Mouse (Mus musculus) CH12.LX (cell line): ENCODE results near the gene Creg2. TPM values are rescaled to one million over a fixed set of nuclear protein-coding genes. Genes with fewer than 3 reads are reported as not detected.
A peak's percentile ranks its signal among the peaks of the same experiment; 100 is the strongest.

Experiments used
- DNase-seq: peaks from one replicate; pipeline ENCODE4 v3.0.0-alpha.2; 2013; ENCODE audit errors: extremely low read depth
- H3K27ac ChIP-seq: 2 replicates; pipeline ENCODE4 v1.5.1; 2012; ENCODE audit warnings: low read depth, mild to moderate bottlenecking, control low read depth, moderate library complexity; ENCODE audit not compliant: insufficient read depth
- H3K27me3 ChIP-seq: replicated peaks from 2 replicates; pipeline ENCODE3; 2012; ENCODE audit warnings: inconsistent platforms
- H3K36me3 ChIP-seq, 2 experiments: replicated peaks in 1 of 2; 2 replicates each; pipeline versions ENCODE3 to v1.6.1; 2012; ENCODE audit warnings: inconsistent platforms in 1 of 2, low read length in 1 of 2, mild to moderate bottlenecking in 1 of 2, mixed read lengths in 1 of 2, moderate library complexity in 1 of 2; ENCODE audit not compliant: control insufficient read depth in 1 of 2, insufficient read depth in 1 of 2
- H3K4me1 ChIP-seq, 2 experiments: 2 replicates each; pipeline ENCODE4 v1.6.1; 2012; ENCODE audit warnings: inconsistent platforms in 1 of 2, moderate library complexity in 1 of 2; ENCODE audit not compliant: insufficient read depth in 2 of 2, control insufficient read depth in 1 of 2
- H3K4me2 ChIP-seq: 2 replicates; pipeline ENCODE4 v1.6.1; 2012; ENCODE audit warnings: low read depth, mild to moderate bottlenecking, control low read depth; ENCODE audit not compliant: poor library complexity, insufficient read depth, severe bottlenecking
- H3K4me3 ChIP-seq, 3 experiments: fragments of 150-350 bp in 1 of 3; sonication (generic) in 1 of 3; replicated peaks in 1 of 3; 2 replicates each; pipeline versions ENCODE3 to v1.5.1; 2011 to 2012; ENCODE audit warnings: low read depth in 2 of 3, low read length in 2 of 3, mild to moderate bottlenecking in 2 of 3, moderate library complexity in 2 of 3, control low read depth in 1 of 3, improper control_type of control experiment in 1 of 3, inconsistent platforms in 1 of 3, mixed read lengths in 1 of 3; ENCODE audit not compliant: poor library complexity in 1 of 3
- H3K79me2 ChIP-seq: replicated peaks from 2 replicates; pipeline ENCODE4 v1.6.1; 2012; ENCODE audit warnings: mild to moderate bottlenecking, moderate library complexity; ENCODE audit not compliant: control insufficient read depth, poor library complexity, insufficient read depth, severe bottlenecking; ENCODE audit errors: extremely low read depth
- H3K9ac ChIP-seq: 2 replicates; pipeline ENCODE4 v1.6.1; 2012; ENCODE audit warnings: low read depth, mild to moderate bottlenecking, control low read depth, moderate library complexity; ENCODE audit not compliant: insufficient read depth
- H3K9me3 ChIP-seq: replicated peaks from 2 replicates; pipeline ENCODE3; 2012; ENCODE audit warnings: low read length, inconsistent platforms, mixed read lengths
- BHLHE40 ChIP-seq: IDR thresholded peaks from 2 replicates; pipeline ENCODE4 v1.6.1; 2011; ENCODE audit warnings: mild to moderate bottlenecking, low read depth, low read length, improper control_type of control experiment
- CHD1 ChIP-seq: IDR thresholded peaks from 2 replicates; pipeline ENCODE4 v1.6.1; 2012; ENCODE audit warnings: low read depth, low read length, improper control_type of control experiment, inconsistent platforms
- CHD2 ChIP-seq: IDR thresholded peaks from 2 replicates; pipeline ENCODE4 v1.6.1; 2011; ENCODE audit warnings: low read length, improper control_type of control experiment
- CTCF ChIP-seq, 2 experiments: IDR thresholded peaks in 1 of 2; conservative IDR thresholded peaks in 1 of 2; 2 replicates each; pipeline ENCODE4 v1.5.1; 2011 to 2012; ENCODE audit warnings: low read depth in 2 of 2, low read length in 2 of 2, improper control_type of control experiment in 1 of 2, inconsistent platforms in 1 of 2, mild to moderate bottlenecking in 1 of 2, moderate library complexity in 1 of 2
- E2F4 ChIP-seq: IDR thresholded peaks from 2 replicates; pipeline ENCODE4 v1.6.1; 2011; ENCODE audit warnings: low read depth, low read length, improper control_type of control experiment; ENCODE audit not compliant: insufficient replicate concordance
- ELF1 ChIP-seq: IDR thresholded peaks from 2 replicates; pipeline ENCODE4 v1.6.1; 2014; ENCODE audit warnings: low read depth, mild to moderate bottlenecking, inconsistent platforms, low read length, improper control_type of control experiment
- EP300 ChIP-seq: IDR thresholded peaks from 2 replicates; pipeline ENCODE4 v1.6.1; 2011; ENCODE audit warnings: low read length, improper control_type of control experiment
- GABPA ChIP-seq: IDR thresholded peaks from 2 replicates; pipeline ENCODE4 v1.6.1; 2012; ENCODE audit warnings: low read depth, low read length, improper control_type of control experiment, inconsistent platforms; ENCODE audit not compliant: insufficient replicate concordance
- IRF4 ChIP-seq: IDR thresholded peaks from 2 replicates; pipeline ENCODE4 v1.6.1; 2014; ENCODE audit warnings: low read depth, mild to moderate bottlenecking, inconsistent platforms, low read length, improper control_type of control experiment
- JUND ChIP-seq: conservative IDR thresholded peaks from 2 replicates; pipeline ENCODE4 v1.6.1; 2011; ENCODE audit warnings: low read depth, low read length, improper control_type of control experiment
- KAT2A ChIP-seq: IDR thresholded peaks from 2 replicates; pipeline ENCODE4 v1.6.1; 2012; ENCODE audit warnings: low read length, improper control_type of control experiment, inconsistent platforms; ENCODE audit not compliant: insufficient replicate concordance
- MAZ ChIP-seq: IDR thresholded peaks from 2 replicates; pipeline ENCODE4 v1.6.1; 2012; ENCODE audit warnings: low read depth, mild to moderate bottlenecking, inconsistent platforms, low read length, improper control_type of control experiment, moderate library complexity
- MEF2A ChIP-seq: IDR thresholded peaks from 2 replicates; pipeline ENCODE4 v1.6.1; 2014; ENCODE audit warnings: low read depth, mild to moderate bottlenecking, inconsistent platforms, low read length, improper control_type of control experiment, borderline replicate concordance
- MXI1 ChIP-seq: IDR thresholded peaks from 2 replicates; pipeline ENCODE4 v1.6.1; 2011; ENCODE audit warnings: mild to moderate bottlenecking, low read depth, low read length, improper control_type of control experiment
- MYC ChIP-seq: IDR thresholded peaks from 2 replicates; pipeline ENCODE4 v1.6.1; 2011; ENCODE audit warnings: low read depth, mild to moderate bottlenecking, improper control_type of control experiment, low read length
- NELFE ChIP-seq: IDR thresholded peaks from 2 replicates; pipeline ENCODE4 v1.6.1; 2011; ENCODE audit warnings: low read depth, low read length, improper control_type of control experiment
- NRF1 ChIP-seq: IDR thresholded peaks from 2 replicates; pipeline ENCODE4 v1.6.1; 2014; ENCODE audit warnings: low read depth, mild to moderate bottlenecking, inconsistent platforms, low read length, improper control_type of control experiment, moderate library complexity
- RAD21 ChIP-seq: IDR thresholded peaks from 2 replicates; pipeline ENCODE4 v1.6.1; 2011; ENCODE audit warnings: low read depth, mild to moderate bottlenecking, low read length, improper control_type of control experiment, moderate library complexity
- RCOR1 ChIP-seq: conservative IDR thresholded peaks from 2 replicates; pipeline ENCODE4 v1.6.1; 2012; ENCODE audit warnings: low read depth, mild to moderate bottlenecking, inconsistent platforms, low read length, improper control_type of control experiment
- SIN3A ChIP-seq: IDR thresholded peaks from 2 replicates; pipeline ENCODE4 v1.6.1; 2012; ENCODE audit warnings: low read length, improper control_type of control experiment, inconsistent platforms
- SMC3 ChIP-seq: IDR thresholded peaks from 2 replicates; pipeline ENCODE4 v1.6.1; 2011; ENCODE audit warnings: low read depth, low read length, improper control_type of control experiment
- TBP ChIP-seq: conservative IDR thresholded peaks from 2 replicates; pipeline ENCODE4 v1.6.1; 2011; ENCODE audit warnings: low read depth, low read length, improper control_type of control experiment
- TCF12 ChIP-seq: IDR thresholded peaks from 2 replicates; pipeline ENCODE4 v1.6.1; 2014; ENCODE audit warnings: low read depth, mild to moderate bottlenecking, inconsistent platforms, low read length, improper control_type of control experiment
- UBTF ChIP-seq: IDR thresholded peaks from 2 replicates; pipeline ENCODE4 v1.6.1; 2012; ENCODE audit warnings: low read depth, mild to moderate bottlenecking, inconsistent platforms, low read length, improper control_type of control experiment, moderate library complexity
- USF1 ChIP-seq: IDR thresholded peaks from 2 replicates; pipeline ENCODE4 v1.6.1; 2014; ENCODE audit warnings: low read depth, mild to moderate bottlenecking, inconsistent platforms, low read length, improper control_type of control experiment
- USF2 ChIP-seq: conservative IDR thresholded peaks from 2 replicates; pipeline ENCODE4 v1.6.1; 2011; ENCODE audit warnings: low read depth, low read length, improper control_type of control experiment
- ZC3H11A ChIP-seq: IDR thresholded peaks from 2 replicates; pipeline ENCODE4 v1.6.1; 2012; ENCODE audit warnings: low read depth, mild to moderate bottlenecking, inconsistent platforms, low read length, improper control_type of control experiment
- ZKSCAN1 ChIP-seq: IDR thresholded peaks from 2 replicates; pipeline ENCODE4 v1.6.1; 2012; ENCODE audit warnings: low read depth, inconsistent platforms, low read length, improper control_type of control experiment, borderline replicate concordance
- ZMIZ1 ChIP-seq: IDR thresholded peaks from 2 replicates; pipeline ENCODE4 v1.6.1; 2012; ENCODE audit warnings: low read depth, mild to moderate bottlenecking, inconsistent platforms, low read length, improper control_type of control experiment
- ZNF384 ChIP-seq: IDR thresholded peaks from 2 replicates; pipeline ENCODE4 v1.6.1; 2012; ENCODE audit warnings: low read depth, low read length, improper control_type of control experiment, inconsistent platforms
- dilution Hi-C: fragments of 300-500 bp; cut with MboI; formaldehyde crosslinking; loops from 2 replicates; pipeline ENCODE4 v1.14.3; 2020; ENCODE audit warnings: low sequenced_read_pairs; ENCODE audit not compliant: extremely low pct_unique_long_range_greater_than_20kb, extremely low pct_ligation_motif_present
- in situ Hi-C: fragments of 300-500 bp; cut with MboI; formaldehyde crosslinking; loops from 3 replicates; pipeline ENCODE4 v1.14.3; 2019; ENCODE audit warnings: low sequenced_read_pairs, low pct_ligation_motif_present, low pct_unique_long_range_greater_than_20kb, mixed read lengths
- polyA plus RNA-seq: library from polyadenylated mRNA; unstranded; fragments of >175 nt; gene quantifications from 2 replicates; pipeline ENCODE4 v1.2.1, GENCODE M21; 2012; ENCODE audit warnings: low read depth; ENCODE audit not compliant: insufficient read length
- total RNA-seq, 2 experiments: library from RNA; depleted of rRNA; stranded (reverse); fragments of 300-350 nt in 1 of 2; fragments of >200 nt in 1 of 2; gene quantifications; 2 replicates each; pipeline ENCODE4 v1.2.3; 2012 to 2014

Creg2 gene
- total and polyA plus RNA-seq, 3 experiments, result not detected

DNA sequence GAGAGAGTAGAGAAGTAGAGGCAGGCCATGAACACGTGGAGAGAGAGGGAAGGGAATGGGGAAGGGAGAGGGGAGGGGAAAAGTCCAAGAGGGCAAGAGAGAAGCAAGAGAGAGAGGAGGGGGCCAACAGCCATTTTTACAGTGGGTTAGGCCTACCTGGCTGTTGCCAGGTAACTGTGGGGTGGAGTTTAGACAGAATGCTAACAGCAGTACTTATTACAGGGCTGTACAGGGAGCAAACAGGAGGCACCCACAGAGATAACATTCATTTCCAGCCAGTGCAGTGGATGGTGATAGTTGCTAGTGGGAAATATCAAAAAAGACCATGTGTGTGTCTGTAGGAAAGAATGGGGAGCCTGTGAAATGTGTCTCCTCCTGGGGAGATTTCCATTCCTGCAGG is 27.5 kb downstream of the Creg2 start:
- no peaks in the 10 kb centered on the region for H3K36me3 ChIP-seq
- H3K9me3 ChIP-seq, result no peaks in the 10 kb centered on the region
- no peaks in the 10 kb centered on the region for H3K79me2 ChIP-seq
- H3K27ac ChIP-seq, result no peak overlapping the region
- H3K4me1 ChIP-seq, result peaks cover 9 to 12% of the 10 kb centered on the region in 2 experiments; a peak in 3 of 4 replicates
- no peak overlapping the region for H3K9ac ChIP-seq
- TF ChIP-seq RCOR1 (no peak), E2F4 (no peak), ZNF384 (no peak), CTCF (conservative IDR thresholded peaks at IDR 0.05 in 1 of 2, IDR thresholded peaks at IDR 0.05 in 1 of 2; ENCODE audit: low read depth in 2 of 2, low read length in 2 of 2) (no peak), EP300 (no peak), ZKSCAN1 (no peak)
- TF ChIP-seq, all 38 proteins: peak for 0
- no peak overlapping the region for H3K4me3 ChIP-seq
- H3K4me2 ChIP-seq, result no peak overlapping the region
- no peak for DNase-seq
- dilution Hi-C loops (no loop called here), in situ Hi-C loops (no loop called here)
- H3K27me3 ChIP-seq, result peaks cover 3% of the 10 kb centered on the region

DNA sequence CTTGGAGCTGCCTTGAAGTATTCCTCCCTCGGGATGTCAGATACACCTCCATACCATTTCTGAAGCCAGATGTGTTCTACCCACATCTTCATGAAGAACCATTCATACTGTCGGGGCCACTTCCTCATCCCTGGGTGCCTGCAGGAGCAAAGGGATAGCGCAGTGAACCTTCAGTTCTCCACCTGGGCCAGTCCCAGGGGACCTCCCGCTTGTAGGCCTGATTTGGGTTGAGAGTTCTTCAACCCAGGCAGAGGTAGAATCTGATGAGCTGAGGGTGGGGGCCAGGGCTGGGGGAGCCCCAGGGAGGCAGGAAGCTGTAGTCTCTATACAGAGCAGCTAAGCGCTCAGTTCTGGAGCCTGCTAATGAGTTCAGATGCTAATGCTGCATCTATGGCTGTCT is 28.2 kb downstream of the Creg2 start:
- no peak overlapping the region for H3K4me3 ChIP-seq
- H3K36me3 ChIP-seq, result no peaks in the 10 kb centered on the region
- peak; percentile 72 for DNase-seq
- TF ChIP-seq ZC3H11A, result no peak
- TF ChIP-seq USF1, result no peak
- TF ChIP-seq NELFE, result no peak
- TF ChIP-seq SIN3A, result no peak
- peak; percentile 45; the same call in 1 of the 2 replicates for TF ChIP-seq MAZ
- no peak for TF ChIP-seq CHD1
- TF ChIP-seq GABPA, result no peak
- TF ChIP-seq NRF1, result no peak
- no peak for TF ChIP-seq MXI1
- no peak for TF ChIP-seq UBTF
- no peak for TF ChIP-seq RAD21
- TF ChIP-seq USF2, result no peak
- no peak; the same call in 1 of the 2 replicates for TF ChIP-seq ELF1
- no peak for TF ChIP-seq MYC
- TF ChIP-seq KAT2A, result no peak
- TF ChIP-seq ZNF384, result no peak
- no peak for TF ChIP-seq TCF12
- peak; percentile 43; the same call in 1 of the 2 replicates for TF ChIP-seq EP300
- TF ChIP-seq ZMIZ1, result no peak
- TF ChIP-seq SMC3, result no peak
- TF ChIP-seq ZKSCAN1, result no peak
- peak; percentile 63; the same call in 1 of the 2 replicates for TF ChIP-seq MEF2A
- TF ChIP-seq JUND, result no peak
- TF ChIP-seq IRF4, result peak; percentile 61; the same call in 1 of the 2 replicates
- no peak for TF ChIP-seq BHLHE40
- TF ChIP-seq CHD2, result no peak
- TF ChIP-seq TBP, result no peak
- in situ Hi-C loops (no loop called here), dilution Hi-C loops (no loop called here)
- H3K27me3 ChIP-seq, result peaks cover 3% of the 10 kb centered on the region
- H3K9ac ChIP-seq, result no peak overlapping the region
- H3K4me2 ChIP-seq, result no peak overlapping the region
- peaks cover 9 to 12% of the 10 kb centered on the region in 2 experiments; a peak in 3 of 4 replicates for H3K4me1 ChIP-seq
- H3K79me2 ChIP-seq, result no peaks in the 10 kb centered on the region
- no peak overlapping the region for H3K27ac ChIP-seq
- no peaks in the 10 kb centered on the region for H3K9me3 ChIP-seq
